Comparison of ENCODE assay signal across 10 mouse cellular contexts in genomic region chr2:132695358-132696093, GRCm38 (mm10). TPM values are rescaled to one million over a fixed set of nuclear protein-coding genes. Genes with fewer than 3 reads are reported as not detected.
DNase-seq lines count a peak whose midpoint lies in the region; ATAC-seq and TF ChIP-seq lines count a peak whose summit lies in the region.
"Had no signal": no experiment of that assay in that cellular context is flagged by ENCODE, and none has a peak within 500 bp of the region (broad histone marks: within the 10 kb centered on the region; RNA-seq: fewer than 3 reads in every experiment).

No protein-coding gene starts in this region.

- H3K36me3 ChIP-seq in kidney, embryonic 15.5 days: peaks cover 13% of the 10 kb centered on the region
- peaks cover 4% of the 10 kb centered on the region; the same call in 1 of the 2 replicates for H3K36me3 ChIP-seq in liver, embryonic 12.5 days
- H3K36me3 ChIP-seq in spleen, adult 2 months (ENCODE audit: control insufficient read depth, insufficient read depth, low read length): peaks cover 5% of the 10 kb centered on the region; the same call in 1 of the 2 replicates

- WGBS in kidney, embryonic 15.5 days: 86% methylated on average over 9 of the region's 9 CpGs
- 28% methylated on average over 9 of the region's 9 CpGs for WGBS in liver, embryonic 12.5 days (ENCODE audit: insufficient replicate concordance)
- WGBS in spleen, adult 2 months: 79% methylated on average over 9 of the region's 9 CpGs

- no peaks in the 10 kb centered on the region for H3K4me1 ChIP-seq in kidney, embryonic 15.5 days
- H3K4me1 ChIP-seq in liver, embryonic 12.5 days: peaks cover 85% of the 10 kb centered on the region
- H3K4me1 ChIP-seq in spleen, adult 2 months (ENCODE audit: control insufficient read depth, insufficient read depth, insufficient read length): no peaks in the 10 kb centered on the region; the same call in 1 of the 2 replicates
- H3K4me1 ChIP-seq: forebrain, embryonic 12.5 days had no signal

- H3K4me2 ChIP-seq in kidney, embryonic 15.5 days: no peak overlapping the region
- H3K4me2 ChIP-seq in liver, embryonic 12.5 days: peak overlapping the region; percentile 66
- H3K4me2 ChIP-seq: forebrain, embryonic 12.5 days had no signal

- no peak overlapping the region for H3K9ac ChIP-seq in kidney, embryonic 15.5 days
- peak overlapping the region; percentile 73 for H3K9ac ChIP-seq in liver, embryonic 12.5 days
- H3K9ac ChIP-seq: forebrain, embryonic 12.5 days had no signal

- TF ChIP-seq POLR2A in spleen, adult 2 months (IDR thresholded peaks at IDR 0.05; ENCODE audit: low read depth, low read length): no peak

- DNase-seq in kidney, adult 11 months: no peak
- DNase-seq in spleen, adult 2 months (ENCODE audit: low read depth in 1 of 2, low spot score in 2 of 2): no peak
- DNase-seq in T-cell, adult 2 months (ENCODE audit: low spot score): no peak
- DNase-seq in cerebellum, adult 18-20 months: no peak
- no peak for DNase-seq in cerebellum, postnatal 14 days

- H3K4me3 ChIP-seq in kidney, embryonic 15.5 days (replicated peaks): no peak overlapping the region
- H3K4me3 ChIP-seq in liver, embryonic 12.5 days: peak overlapping the region; percentile 19; the same call in 1 of the 2 replicates
- H3K4me3 ChIP-seq in spleen, adult 2 months (ENCODE audit: extremely low read depth, insufficient read depth, insufficient read length): no peak overlapping the region
- H3K4me3 ChIP-seq: forebrain, embryonic 12.5 days; limb, embryonic 10.5 days had no signal

- no peak for TF ChIP-seq CTCF in spleen, adult 2 months (IDR thresholded peaks at IDR 0.05; ENCODE audit: extremely low read depth, insufficient read depth, insufficient read length, insufficient replicate concordance)

- no peak overlapping the region for H3K27ac ChIP-seq in kidney, embryonic 15.5 days
- peak overlapping the region; percentile 97 for H3K27ac ChIP-seq in liver, embryonic 12.5 days
- peak overlapping the region; percentile 43; the same call in 1 of the 2 replicates for H3K27ac ChIP-seq in spleen, adult 2 months (ENCODE audit: insufficient read depth, low read length)
- H3K27ac ChIP-seq: forebrain, embryonic 12.5 days; limb, embryonic 10.5 days had no signal

- H3K27me3 ChIP-seq in kidney, embryonic 15.5 days: no peaks in the 10 kb centered on the region
- no peaks in the 10 kb centered on the region for H3K27me3 ChIP-seq in liver, embryonic 12.5 days (replicated peaks)
- no peaks in the 10 kb centered on the region for H3K27me3 ChIP-seq in spleen, adult 2 months (ENCODE audit: control insufficient read depth, insufficient read depth, low read length)
- H3K27me3 ChIP-seq: forebrain, embryonic 12.5 days had no signal

- peak; percentile 88 for ATAC-seq in kidney, embryonic 15.5 days (replicated peaks; ENCODE audit: low FRiP score)
- ATAC-seq in common myeloid progenitor, adult 5-6 weeks (replicated peaks; ENCODE audit: low read depth, poor library complexity, severe bottlenecking): peak; percentile 99
- ATAC-seq in liver, embryonic 12.5 days: peak; percentile 98

- no peaks in the 10 kb centered on the region for H3K9me3 ChIP-seq in kidney, embryonic 15.5 days (replicated peaks)
- H3K9me3 ChIP-seq in liver, embryonic 12.5 days (replicated peaks): no peaks in the 10 kb centered on the region
- H3K9me3 ChIP-seq: forebrain, embryonic 12.5 days; limb, embryonic 10.5 days had no signal

RNA-seq across cellular contexts. Expression of gene Shld1, which starts 8.8 kb away (rescaled TPM):
- polyA plus RNA-seq in kidney, embryonic 15.5 days (2015; fragmentation: Nextera tagmentation; extraction: Ambion mirVana): 15.2 and 16.2 TPM in 2 replicates
- 2.4 and 5.5 TPM in 2 replicates for total RNA-seq in common myeloid progenitor, adult 5-6 weeks (2017)
- polyA plus RNA-seq in liver, embryonic 12.5 days (2016; fragmentation: Nextera tagmentation; extraction: Ambion mirVana): 9.5 and 11.6 TPM in 2 replicates
- polyA plus RNA-seq in spleen, adult 2 months (2012; rRNA removed): 12.7 TPM in 2 replicates
